In the genomic region with DNA sequence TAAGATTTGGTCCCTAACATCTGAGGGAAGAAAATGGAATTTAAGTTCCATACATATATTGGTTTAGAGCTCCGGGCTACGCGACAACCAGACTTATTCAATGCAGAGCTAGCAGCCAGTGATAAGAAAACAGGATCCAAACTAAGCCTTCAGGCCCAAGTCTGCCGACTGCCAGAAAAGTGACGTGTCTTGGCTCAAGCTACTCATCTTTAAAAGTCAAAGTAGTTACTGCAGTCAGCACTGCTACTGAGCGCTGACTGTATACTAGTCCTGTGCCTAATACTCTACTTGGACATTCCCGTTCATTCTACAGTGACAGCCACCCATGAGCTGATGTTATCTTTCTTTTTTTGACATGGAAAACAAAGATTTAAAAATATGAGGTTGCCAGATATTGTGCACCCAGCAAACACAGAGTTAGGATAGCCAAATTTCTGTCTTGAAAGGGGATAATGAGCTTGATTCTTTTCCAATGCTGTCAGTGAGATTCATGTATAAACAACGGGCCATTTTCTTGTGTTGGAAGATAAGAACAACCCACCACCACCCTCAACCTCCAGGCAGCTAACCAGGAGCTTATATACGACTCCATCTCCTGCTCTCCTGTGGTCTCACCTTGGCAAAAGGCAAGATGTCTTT, we compare ENCODE assay signal across 10 mouse cellular contexts.
DNase-seq lines count a peak whose midpoint lies in the region; ATAC-seq lines count a peak whose summit lies in the region.
"Had no signal": no experiment of that assay in that cellular context is flagged by ENCODE, and none has a peak within 500 bp of the region (broad histone marks: within the 10 kb centered on the region; RNA-seq: fewer than 3 reads in every experiment).

No protein-coding gene starts in this region.

- no peaks in the 10 kb centered on the region for H3K9me3 ChIP-seq in liver, embryonic 11.5 days (ENCODE audit: control insufficient read depth, low read length)
- H3K9me3 ChIP-seq: embryonic facial prominence, embryonic 15.5 days had no signal

- no peak for DNase-seq in frontal cortex, postnatal 25 days (ENCODE audit: low spot score in 2 of 2)
- peak; percentile 52 for DNase-seq in urinary bladder, postnatal 14 days (ENCODE audit: low spot score)
- no peak for DNase-seq in urinary bladder, adult 2 months (ENCODE audit: low spot score)
- DNase-seq in heart, postnatal 4 days = peak; percentile 64
- peak; percentile 61 for DNase-seq in right cerebral cortex, postnatal 4 days
- DNase-seq in liver, embryonic 11.5 days (ENCODE audit: low spot score) = no peak
- no peak for DNase-seq in testis, postnatal 14 days (ENCODE audit: low spot score)

- H3K36me3 ChIP-seq in liver, embryonic 11.5 days (ENCODE audit: control insufficient read depth, insufficient read depth, low read length) = no peaks in the 10 kb centered on the region
- H3K36me3 ChIP-seq: embryonic facial prominence, embryonic 15.5 days had no signal

- H3K4me1 ChIP-seq in liver, embryonic 11.5 days (replicated peaks; ENCODE audit: control insufficient read depth, insufficient read depth, low read length) = peaks cover 18% of the 10 kb centered on the region

- WGBS in liver, embryonic 11.5 days = 68% methylated on average over 9 of the region's 9 CpGs

- no peaks in the 10 kb centered on the region for H3K27me3 ChIP-seq in liver, embryonic 11.5 days (replicated peaks; ENCODE audit: control insufficient read depth, insufficient read depth, low read length)
- H3K27me3 ChIP-seq: embryonic facial prominence, embryonic 15.5 days had no signal

- no peak overlapping the region for H3K4me2 ChIP-seq in liver, embryonic 11.5 days
- H3K4me2 ChIP-seq: embryonic facial prominence, embryonic 15.5 days; hindbrain, embryonic 14.5 days had no signal

- H3K27ac ChIP-seq in liver, embryonic 11.5 days (ENCODE audit: low read depth, low read length) = no peak overlapping the region
- H3K27ac ChIP-seq: embryonic facial prominence, embryonic 15.5 days; hindbrain, embryonic 14.5 days had no signal

- no peak overlapping the region for H3K9ac ChIP-seq in liver, embryonic 11.5 days (ENCODE audit: low read depth, low read length)
- H3K9ac ChIP-seq: embryonic facial prominence, embryonic 15.5 days; hindbrain, embryonic 14.5 days had no signal

- peak; percentile 74 for ATAC-seq in frontal cortex, adult (ENCODE audit: low TSS enrichment)
- no peak for ATAC-seq in liver, embryonic 11.5 days (replicated peaks; ENCODE audit: low FRiP score)

- H3K4me3 ChIP-seq in liver, embryonic 11.5 days (ENCODE audit: low read depth, low read length) = no peak overlapping the region
- H3K4me3 ChIP-seq: embryonic facial prominence, embryonic 15.5 days had no signal

Comparison
In these comparisons a context has a peak if more than half of its experiments do, and no peak if none do; other contexts are left out.
1. DNase-seq: peak in urinary bladder, postnatal 14 days (single experiment), heart, postnatal 4 days (single experiment) and right cerebral cortex, postnatal 4 days (single experiment); none in frontal cortex, postnatal 25 days (0 of 2), urinary bladder, adult 2 months (single experiment), liver, embryonic 11.5 days (single experiment) and testis, postnatal 14 days (single experiment).